Mouse (Mus musculus) kidney, embryonic 16.5 days (tissue): Measurements from ENCODE around the gene Sit1. TPM values are rescaled to one million over a fixed set of nuclear protein-coding genes. Genes with fewer than 3 reads are reported as not detected.
A peak's percentile ranks its signal among the peaks of the same experiment; 100 is the strongest.

ENCODE experiments used
- ATAC-seq: fragments of 200-750 bp; cut with Nextera tagmentation; 2 replicates; pipeline ENCODE4 v1.8.0; 2017; ENCODE audit warnings: moderate TSS enrichment; ENCODE audit not compliant: low FRiP score, low TSS enrichment
- H3K27ac ChIP-seq: fragments of 300-500 bp; sonication (generic); 2 replicates; pipeline ENCODE4 v1.5.1; 2014; ENCODE audit warnings: low read length
- H3K27me3 ChIP-seq: fragments of 300-500 bp; sonication (generic); 2 replicates; pipeline ENCODE4 v1.6.1; 2014; ENCODE audit warnings: low read length, control low read depth, mixed read lengths; ENCODE audit not compliant: insufficient read depth
- H3K36me3 ChIP-seq: fragments of 300-500 bp; sonication (generic); 2 replicates; pipeline ENCODE4 v1.6.1; 2014; ENCODE audit warnings: low read length, control low read depth, mixed read lengths; ENCODE audit not compliant: insufficient read depth
- H3K4me1 ChIP-seq: fragments of 300-500 bp; sonication (generic); 2 replicates; pipeline ENCODE4 v1.6.1; 2014; ENCODE audit warnings: low read length, control low read depth, mixed read lengths; ENCODE audit not compliant: insufficient read depth
- H3K4me2 ChIP-seq: fragments of 300-500 bp; sonication (generic); replicated peaks from 2 replicates; pipeline ENCODE4 v1.6.1; 2014; ENCODE audit warnings: low read depth, low read length
- H3K4me3 ChIP-seq: fragments of 300-500 bp; sonication (generic); 2 replicates; pipeline ENCODE4 v1.5.1; 2014; ENCODE audit warnings: mild to moderate bottlenecking, low read length
- H3K9ac ChIP-seq: fragments of 300-500 bp; sonication (generic); replicated peaks from 2 replicates; pipeline ENCODE4 v1.6.1; 2014; ENCODE audit warnings: low read length
- H3K9me3 ChIP-seq: fragments of 300-500 bp; sonication (generic); 2 replicates; pipeline ENCODE4 v1.6.1; 2016; ENCODE audit warnings: low read length, control low read depth
- WGBS: fragments of 180-500 bp; shearing (Covaris S2); extraction: QIAGEN DNeasy Blood & Tissue Kit; methylation state at CpG from one replicate; pipeline ENCODE4 v1.1.7; 2014; 5-methylcytosine and 5-hydroxymethylcytosine counted together
- polyA plus RNA-seq: library from polyadenylated mRNA; unstranded; fragments of >200 nt; fragmentation: Nextera tagmentation; extraction: Ambion mirVana; gene quantifications from 2 replicates; pipeline ENCODE4 v1.2.1, GENCODE M21; 2015

Gene Sit1
- not detected in 2 replicates for polyA plus RNA-seq

GRCm38 (mm10) chr4:43483535-43484091, at the start of gene Sit1:
TSS of gene Sit1 (minus strand) at chr4:43483734.
- Histone ChIP-seq H3K9me3 (peaks cover 3% of the 10 kb centered on the region), H3K27me3 (no peaks in the 10 kb centered on the region), H3K4me2 (no peak within 1 kb of the TSS), H3K27ac (no peak within 1 kb of the TSS), H3K9ac (no peak within 1 kb of the TSS), H3K36me3 (no peaks in the 10 kb centered on the region), H3K4me3 (no peak within 1 kb of the TSS), H3K4me1 (no peaks in the 10 kb centered on the region)
- 60% methylated on average over 12 of the region's 12 CpGs for WGBS
- no peak for ATAC-seq

GRCm38 (mm10) chr4:43533270-43533669, 49.7 kb upstream of the Sit1 start:
- Histone ChIP-seq H3K9ac (no peak overlapping the region), H3K4me1 (0 out of 2 replicates have a peak, but pooled peaks cover 7% of the 10 kb centered on the region), H3K4me3 (no peak overlapping the region), H3K9me3 (no peaks in the 10 kb centered on the region), H3K4me2 (no peak overlapping the region), H3K27me3 (no peaks in the 10 kb centered on the region), H3K27ac (no peak overlapping the region), H3K36me3 (peaks cover 73% of the 10 kb centered on the region)
- ATAC-seq, result no peak
- WGBS, result 63% methylated on average over 9 of the region's 9 CpGs

- peaks cover 47% of the 10 kb centered on the region for H3K36me3 ChIP-seq
- H3K27ac ChIP-seq, result no peak overlapping the region
- no peak overlapping the region for H3K4me2 ChIP-seq
- no peak overlapping the region for H3K9ac ChIP-seq
- no peaks in the 10 kb centered on the region for H3K27me3 ChIP-seq
- H3K9me3 ChIP-seq, result no peaks in the 10 kb centered on the region
- ATAC-seq, result no peak
- H3K4me3 ChIP-seq, result no peak overlapping the region
- 20% methylated on average over 7 of the region's 7 CpGs for WGBS
- 0 out of 2 replicates have a peak, but pooled peaks cover 7% of the 10 kb centered on the region for H3K4me1 ChIP-seq
Observed at GRCm38 (mm10) chr4:43530581-43530980, 47.0 kb upstream of the Sit1 start.

GRCm38 (mm10) chr4:43530081-43530501, 46.6 kb upstream of the Sit1 start:
- H3K36me3 ChIP-seq, result peaks cover 42% of the 10 kb centered on the region
- H3K4me3 ChIP-seq, result no peak overlapping the region
- no peak for ATAC-seq
- WGBS, result 35% methylated on average over 8 of the region's 8 CpGs
- 0 out of 2 replicates have a peak, but pooled peaks cover 3% of the 10 kb centered on the region for H3K27me3 ChIP-seq
- H3K4me1 ChIP-seq, result 0 out of 2 replicates have a peak, but pooled peaks cover 7% of the 10 kb centered on the region
- H3K9me3 ChIP-seq, result no peaks in the 10 kb centered on the region
- no peak overlapping the region for H3K9ac ChIP-seq
- H3K27ac ChIP-seq, result no peak overlapping the region
- H3K4me2 ChIP-seq, result no peak overlapping the region

GRCm38 (mm10) chr4:43528487-43528886, 45.0 kb upstream of the Sit1 start:
- H3K9ac ChIP-seq, result no peak overlapping the region
- H3K9me3 ChIP-seq, result no peaks in the 10 kb centered on the region
- WGBS, result 82% methylated on average over 9 of the region's 9 CpGs
- peaks cover 27% of the 10 kb centered on the region for H3K36me3 ChIP-seq
- H3K4me2 ChIP-seq, result no peak overlapping the region
- H3K27me3 ChIP-seq, result peaks cover 9% of the 10 kb centered on the region
- no peak overlapping the region for H3K27ac ChIP-seq
- H3K4me1 ChIP-seq, result peaks cover 19% of the 10 kb centered on the region
- no peak overlapping the region for H3K4me3 ChIP-seq
- no peak for ATAC-seq

- peaks cover 24% of the 10 kb centered on the region for H3K4me1 ChIP-seq
- H3K27ac ChIP-seq, result no peak overlapping the region
- H3K4me2 ChIP-seq, result no peak overlapping the region
- H3K27me3 ChIP-seq, result peaks cover 15% of the 10 kb centered on the region
- peaks cover 21% of the 10 kb centered on the region for H3K36me3 ChIP-seq
- 62% methylated on average over 5 of the region's 5 CpGs for WGBS
- no peak overlapping the region for H3K4me3 ChIP-seq
- H3K9ac ChIP-seq, result no peak overlapping the region
- no peak for ATAC-seq
- H3K9me3 ChIP-seq, result no peaks in the 10 kb centered on the region
Observed at GRCm38 (mm10) chr4:43527880-43528279, 44.3 kb upstream of the Sit1 start.

GRCm38 (mm10) chr4:43519956-43520355, 36.4 kb upstream of the Sit1 start:
- no peak for ATAC-seq
- WGBS, result 6% methylated on average over 6 of the region's 6 CpGs
- H3K4me2 ChIP-seq, result peak overlapping the region; percentile 81
- peak overlapping the region; percentile 37; the same call in 1 of the 2 replicates for H3K9ac ChIP-seq
- H3K27ac ChIP-seq, result no peak overlapping the region; the same call in 1 of the 2 replicates
- peaks cover 55% of the 10 kb centered on the region for H3K4me1 ChIP-seq
- H3K27me3 ChIP-seq, result peaks cover 18% of the 10 kb centered on the region
- peaks cover 5% of the 10 kb centered on the region; the same call in 1 of the 2 replicates for H3K36me3 ChIP-seq
- H3K4me3 ChIP-seq, result peak overlapping the region; percentile 37
- H3K9me3 ChIP-seq, result no peaks in the 10 kb centered on the region

GRCm38 (mm10) chr4:43519551-43519950, 36.0 kb upstream of the Sit1 start:
- peak overlapping the region; percentile 37 for H3K4me3 ChIP-seq
- 21% methylated on average over 10 of the region's 10 CpGs for WGBS
- H3K9me3 ChIP-seq, result no peaks in the 10 kb centered on the region
- H3K27me3 ChIP-seq, result peaks cover 17% of the 10 kb centered on the region
- peaks cover 5% of the 10 kb centered on the region; the same call in 1 of the 2 replicates for H3K36me3 ChIP-seq
- H3K9ac ChIP-seq, result peak overlapping the region; percentile 37; the same call in 1 of the 2 replicates
- ATAC-seq, result no peak
- peak overlapping the region; percentile 81 for H3K4me2 ChIP-seq
- H3K27ac ChIP-seq, result no peak overlapping the region
- peaks cover 54% of the 10 kb centered on the region for H3K4me1 ChIP-seq

- Histone ChIP-seq H3K4me2 (no peak overlapping the region), H3K9me3 (no peaks in the 10 kb centered on the region), H3K9ac (no peak overlapping the region), H3K4me3 (no peak overlapping the region), H3K27me3 (no peaks in the 10 kb centered on the region), H3K4me1 (peaks cover 23% of the 10 kb centered on the region), H3K27ac (no peak overlapping the region), H3K36me3 (peaks cover 5% of the 10 kb centered on the region; the same call in 1 of the 2 replicates)
- ATAC-seq, result no peak
- 69% methylated on average over 11 of the region's 11 CpGs for WGBS
Observed at GRCm38 (mm10) chr4:43515764-43516708, 32.5 kb upstream of the Sit1 start.
